Comparison of ENCODE assay signal across 8 mouse cellular contexts in the genomic region with DNA sequence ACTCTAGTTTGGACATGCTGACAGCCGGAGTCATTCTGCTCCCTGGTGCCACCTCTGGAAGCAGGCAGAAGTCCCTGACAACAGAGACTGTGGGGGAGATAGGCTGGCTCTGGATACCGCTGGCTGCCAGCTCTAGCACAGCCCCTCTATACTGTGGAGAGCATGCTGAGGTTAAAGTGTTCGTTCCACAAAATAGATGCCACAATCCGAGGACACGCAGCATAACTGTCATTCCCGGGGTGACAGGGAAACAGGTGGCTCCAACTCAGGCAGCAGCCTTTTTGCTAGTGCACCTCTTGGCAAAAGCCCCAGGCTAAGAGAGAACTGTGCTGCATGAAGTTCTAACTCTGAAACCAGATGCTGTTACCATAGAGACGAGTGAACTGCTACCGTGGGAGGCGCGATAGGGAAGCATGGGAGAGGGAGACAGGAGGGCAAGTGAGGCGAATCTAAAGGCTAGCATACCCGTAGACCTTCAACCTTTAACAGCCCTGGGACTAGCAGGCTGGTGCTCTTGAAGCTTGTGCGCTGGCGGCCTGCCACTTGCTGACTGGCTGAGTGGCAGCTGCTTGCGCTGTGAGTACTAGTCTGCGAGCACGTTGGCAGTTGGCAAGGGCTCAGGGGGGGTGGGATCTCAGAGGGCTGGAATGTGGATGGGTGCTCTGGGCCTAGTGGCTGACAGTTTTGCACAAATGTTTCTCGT. TPM values are rescaled to one million over a fixed set of nuclear protein-coding genes. Genes with fewer than 3 reads are reported as not detected.
A peak's percentile ranks its signal among the peaks of the same experiment; 100 is the strongest.
DNase-seq lines count a peak whose midpoint lies in the region; ATAC-seq and TF ChIP-seq lines count a peak whose summit lies in the region.
"Had no signal": no experiment of that assay in that cellular context is flagged by ENCODE, and none has a peak within 500 bp of the region (broad histone marks: within the 10 kb centered on the region; RNA-seq: fewer than 3 reads in every experiment).

No protein-coding gene starts in this region.

- H3K27ac ChIP-seq in forebrain, embryonic 13.5 days: peak overlapping the region; percentile 25; the same call in 1 of the 2 replicates
- peak overlapping the region; percentile 98 for H3K27ac ChIP-seq in heart, embryonic 15.5 days
- peak overlapping the region; percentile 52 for H3K27ac ChIP-seq in liver, adult 2 months (replicated peaks; ENCODE audit: insufficient read depth, low read depth, low read length)
- H3K27ac ChIP-seq in neural tube, embryonic 14.5 days (ENCODE audit: low read depth, low read length): no peak overlapping the region

- TF ChIP-seq POLR2A in liver, adult 2 months (IDR thresholded peaks at IDR 0.05; ENCODE audit: extremely low read depth, insufficient read depth, low read length): no peak

- no peak overlapping the region for H3K4me3 ChIP-seq in forebrain, embryonic 13.5 days
- peak overlapping the region; percentile 23 for H3K4me3 ChIP-seq in heart, embryonic 15.5 days
- peak overlapping the region; percentile 2; the same call in 1 of the 2 replicates for H3K4me3 ChIP-seq in liver, adult 2 months (ENCODE audit: insufficient read depth, low read depth, low read length)
- H3K4me3 ChIP-seq in neural tube, embryonic 14.5 days (ENCODE audit: low read depth, low read length): no peak overlapping the region

- H3K4me2 ChIP-seq in forebrain, embryonic 13.5 days: peak overlapping the region; percentile 50
- H3K4me2 ChIP-seq in heart, embryonic 15.5 days: peak overlapping the region; percentile 57
- H3K4me2 ChIP-seq in neural tube, embryonic 14.5 days (ENCODE audit: low read depth, low read length): peak overlapping the region; percentile 7; the same call in 1 of the 2 replicates

- DNase-seq in kidney, postnatal 14 days: peak; percentile 95
- peak; percentile 96 for DNase-seq in liver, adult 2 months (ENCODE audit: extremely low read depth, low read depth, low spot score)
- no peak for DNase-seq in thymus, adult 18-20 months

- ATAC-seq in cerebellum, adult (ENCODE audit: insufficient number of reproducible peaks, low FRiP score, low TSS enrichment): peak; percentile 73
- peak; percentile 94 for ATAC-seq in forebrain, embryonic 13.5 days
- peak; percentile 89 for ATAC-seq in heart, embryonic 15.5 days (replicated peaks; ENCODE audit: insufficient number of reproducible peaks, insufficient read depth, low FRiP score, low read depth)
- ATAC-seq in neural tube, embryonic 14.5 days (ENCODE audit: low read depth): peak; percentile 85

- no peaks in the 10 kb centered on the region for H3K27me3 ChIP-seq in forebrain, embryonic 13.5 days
- H3K27me3 ChIP-seq in heart, embryonic 15.5 days: no peaks in the 10 kb centered on the region
- no peaks in the 10 kb centered on the region for H3K27me3 ChIP-seq in liver, adult 2 months (ENCODE audit: control insufficient read depth, insufficient read depth, low read length)
- H3K27me3 ChIP-seq in neural tube, embryonic 14.5 days (ENCODE audit: control insufficient read depth, insufficient read depth, low read length): no peaks in the 10 kb centered on the region

- no peaks in the 10 kb centered on the region for H3K36me3 ChIP-seq in forebrain, embryonic 13.5 days (ENCODE audit: poor library complexity, severe bottlenecking)
- H3K36me3 ChIP-seq in heart, embryonic 15.5 days: no peaks in the 10 kb centered on the region
- H3K36me3 ChIP-seq in liver, adult 2 months (ENCODE audit: control insufficient read depth, insufficient read depth, low read length): no peaks in the 10 kb centered on the region
- H3K36me3 ChIP-seq in neural tube, embryonic 14.5 days (ENCODE audit: control insufficient read depth, insufficient read depth, low read length): no peaks in the 10 kb centered on the region

- peaks cover 32% of the 10 kb centered on the region for H3K4me1 ChIP-seq in forebrain, embryonic 13.5 days
- peaks cover 57% of the 10 kb centered on the region for H3K4me1 ChIP-seq in heart, embryonic 15.5 days (replicated peaks)
- peaks cover 47% of the 10 kb centered on the region for H3K4me1 ChIP-seq in liver, adult 2 months (ENCODE audit: control insufficient read depth, insufficient read depth, low read length)
- H3K4me1 ChIP-seq in neural tube, embryonic 14.5 days (ENCODE audit: control insufficient read depth, insufficient read depth, low read length): 0 out of 2 replicates have a peak, but pooled peaks cover 2% of the 10 kb centered on the region

- peaks cover 3% of the 10 kb centered on the region; the same call in 1 of the 2 replicates for H3K79me2 ChIP-seq in liver, adult 2 months (ENCODE audit: control insufficient read depth, insufficient read depth, low read length)

- no peak overlapping the region; the same call in 1 of the 2 replicates for H3K9ac ChIP-seq in forebrain, embryonic 13.5 days
- H3K9ac ChIP-seq in heart, embryonic 15.5 days: peak overlapping the region; percentile 31; the same call in 1 of the 2 replicates
- H3K9ac ChIP-seq in liver, adult 2 months (ENCODE audit: low read depth, low read length): peak overlapping the region; percentile 35; the same call in 1 of the 2 replicates
- no peak overlapping the region for H3K9ac ChIP-seq in neural tube, embryonic 14.5 days (replicated peaks; ENCODE audit: low read depth, low read length)

- WGBS in forebrain, embryonic 13.5 days: 23% methylated on average over 18 of the region's 18 CpGs
- WGBS in heart, embryonic 15.5 days: 19% methylated on average over 18 of the region's 18 CpGs
- WGBS in liver, adult 2 months: 20% methylated on average over 18 of the region's 18 CpGs
- 34% methylated on average over 18 of the region's 18 CpGs for WGBS in neural tube, embryonic 14.5 days

- TF ChIP-seq CTCF in liver, adult 2 months (IDR thresholded peaks at IDR 0.05; ENCODE audit: low read depth, low read length): peak; percentile 58

- H3K9me3 ChIP-seq in forebrain, embryonic 13.5 days (replicated peaks): no peaks in the 10 kb centered on the region
- no peaks in the 10 kb centered on the region for H3K9me3 ChIP-seq in heart, embryonic 15.5 days (replicated peaks)
- no peaks in the 10 kb centered on the region for H3K9me3 ChIP-seq in neural tube, embryonic 14.5 days (ENCODE audit: control insufficient read depth, low read length)

RNA-seq across cellular contexts. Expression of gene Slc4a4, which starts 42.9 kb away (rescaled TPM):
- polyA plus RNA-seq in forebrain, embryonic 13.5 days (2015; fragmentation: Nextera tagmentation; extraction: Ambion mirVana): 0.68 and 1.1 TPM in 2 replicates
- 5.1 and 6.0 TPM in 2 replicates for polyA plus RNA-seq in heart, embryonic 15.5 days (2015; fragmentation: Nextera tagmentation; extraction: Ambion mirVana)
- 30.2 and 33.4 TPM in 2 replicates for total RNA-seq in liver, adult 2 months (2014; rRNA removed)
- 12.0 and 15.9 TPM in 2 replicates for polyA plus RNA-seq in liver, adult 2 months (2012; rRNA removed)
- polyA plus RNA-seq in neural tube, embryonic 14.5 days (2014; fragmentation: Nextera tagmentation; extraction: Ambion mirVana): 10.9 and 15.8 TPM in 2 replicates
- total RNA-seq: common myeloid progenitor, adult 5-6 weeks had no signal

Comparison
In these comparisons a context has a peak if more than half of its experiments do, and no peak if none do; other contexts are left out.
1. H3K4me2 ChIP-seq: peak in every context shown above with its lines; median percentile 57 in heart, embryonic 15.5 days; 50 in forebrain, embryonic 13.5 days; 7 in neural tube, embryonic 14.5 days.
2. H3K4me3 ChIP-seq: peak in heart, embryonic 15.5 days (single experiment) and liver, adult 2 months (single experiment); none in forebrain, embryonic 13.5 days (single experiment) and neural tube, embryonic 14.5 days (single experiment).
3. H3K9ac ChIP-seq: peak in heart, embryonic 15.5 days (single experiment) and liver, adult 2 months (single experiment); none in forebrain, embryonic 13.5 days (single experiment) and neural tube, embryonic 14.5 days (single experiment).
4. DNase-seq: peak in kidney, postnatal 14 days (single experiment) and liver, adult 2 months (single experiment); none in thymus, adult 18-20 months (0 of 2).
5. Peak in every context shown above with its lines, with median percentiles within 50 percentile points of each other: ATAC-seq.